Mouse (Mus musculus): Measurements from ENCODE around the gene Enc1.
A peak's percentile ranks its signal among the peaks of the same experiment; 100 is the strongest.

Gene Enc1

DNA sequence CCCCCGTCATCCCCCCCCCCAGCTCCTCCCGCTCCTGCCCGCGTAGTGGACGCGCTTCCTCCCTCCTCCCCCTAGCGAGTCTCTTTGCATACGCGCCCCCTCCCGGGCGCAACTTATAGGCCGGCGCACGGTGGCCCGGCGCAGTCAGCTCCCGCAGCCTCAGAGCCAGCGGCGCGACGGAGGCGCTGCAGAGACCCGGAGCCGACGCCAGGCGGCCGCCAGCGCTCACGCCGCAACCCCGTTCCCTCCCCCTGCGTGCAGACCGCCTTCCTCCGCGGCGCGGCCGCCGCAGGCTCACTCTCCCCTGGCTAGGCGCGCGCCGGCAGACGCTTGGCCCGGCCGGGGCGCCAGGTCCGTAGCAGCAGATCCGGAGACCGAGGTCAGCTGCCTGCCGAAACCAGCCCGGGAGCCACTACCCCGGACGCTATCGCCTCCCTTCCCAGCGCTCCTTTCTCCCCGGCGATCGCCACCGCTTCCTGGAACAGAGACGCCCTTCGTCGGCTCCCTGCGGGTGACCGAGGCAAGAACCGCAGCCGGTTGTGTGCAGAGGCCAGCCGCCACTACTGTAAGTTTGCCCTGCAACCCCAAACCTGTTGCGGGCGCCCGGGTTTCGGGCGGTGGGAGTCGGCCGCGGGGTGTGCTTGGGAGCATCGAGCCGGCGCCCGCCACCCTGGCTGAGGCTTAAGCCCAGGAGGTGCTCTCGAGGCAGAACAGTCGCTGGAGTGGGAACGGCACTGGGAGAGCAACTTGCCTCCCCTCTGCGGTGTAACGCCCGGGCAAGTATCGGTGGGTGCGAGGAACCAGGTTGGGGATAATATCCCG, at the start of gene Enc1:
Gene Enc1, plus strand, starts transcription at position 141 of the 822 bp plus-strand sequence.
- peak; percentile 74 to 83 for DNase-seq (ENCODE audit: low spot score in 2 of 2)

DNA sequence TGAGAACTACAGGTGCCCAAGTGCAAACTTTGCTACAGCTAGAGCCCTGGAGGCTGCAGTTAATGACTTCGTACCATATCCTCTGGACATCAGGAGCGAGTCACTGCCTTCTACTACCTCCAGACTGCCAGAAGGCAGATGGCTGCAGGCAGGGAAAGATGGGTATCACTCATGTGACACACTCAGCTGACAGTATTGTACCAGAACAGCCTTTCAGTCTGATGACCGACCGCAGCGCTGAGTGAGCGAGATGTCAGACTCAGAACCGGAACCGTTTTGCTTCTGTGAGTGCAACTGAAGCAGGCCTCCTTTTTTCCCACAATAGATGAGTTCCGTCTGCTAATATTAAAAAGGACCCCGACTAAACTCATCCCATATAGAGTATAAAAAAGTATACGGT, 48.3 kb upstream of the Enc1 start:
- no peak for DNase-seq (ENCODE audit: low spot score in 2 of 2)

DNA sequence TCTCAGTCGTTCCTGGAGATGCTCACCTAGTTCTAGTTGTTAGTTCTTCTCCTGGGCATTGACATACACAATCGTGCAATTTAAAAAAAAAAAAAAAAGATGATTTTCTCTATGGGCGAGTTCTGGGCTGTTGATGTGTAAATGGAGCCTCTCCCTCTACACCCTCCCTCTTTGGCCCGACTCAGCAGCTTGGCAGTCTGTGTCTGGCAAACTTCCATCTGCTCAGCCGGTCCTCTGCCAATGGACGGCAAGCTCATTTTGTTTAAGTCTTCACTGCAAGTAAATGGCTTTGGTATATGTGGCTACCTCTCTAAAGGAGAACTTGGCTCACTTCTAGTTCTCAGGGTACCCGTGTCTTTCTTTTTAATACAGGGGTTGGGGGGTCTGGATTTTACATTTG, 47.5 kb upstream of the Enc1 start:
- DNase-seq (ENCODE audit: low spot score in 2 of 2), result peak in 1 of 2 experiments; percentile 55

DNA sequence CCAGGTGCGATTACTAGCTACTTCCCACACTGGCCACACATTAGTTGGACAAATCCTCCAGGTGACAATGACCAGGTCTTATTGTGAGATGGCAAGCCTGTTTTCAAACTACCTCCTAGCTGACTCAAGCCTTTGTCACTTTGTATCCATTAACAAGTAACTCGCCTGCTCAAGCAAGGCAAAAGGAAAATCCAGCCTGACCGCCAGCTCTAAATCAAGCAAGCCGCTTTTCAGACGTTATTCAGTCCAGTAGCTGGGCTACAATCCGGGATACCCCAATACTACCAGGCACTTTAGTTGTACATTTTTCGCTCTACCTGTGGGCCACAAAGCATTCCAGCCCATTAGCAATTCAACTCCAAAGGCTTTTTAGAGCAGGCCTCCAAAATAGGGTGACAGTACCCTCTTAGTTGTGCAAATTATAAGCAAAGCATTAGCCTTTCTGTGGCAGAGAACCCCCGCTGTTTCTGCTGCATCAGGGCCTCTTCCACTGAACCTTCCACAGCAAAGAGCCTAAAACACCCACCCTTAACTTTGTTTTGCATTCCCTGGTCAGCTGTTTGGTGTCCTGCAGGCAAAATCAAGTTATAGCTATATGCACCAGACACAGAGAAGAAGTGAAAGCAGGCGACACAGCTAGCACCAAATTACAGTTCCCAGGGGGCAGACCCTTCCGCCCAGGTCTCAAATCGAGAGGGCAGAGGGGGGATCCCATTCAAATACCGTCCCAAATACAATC, 44.5 kb upstream of the Enc1 start:
- DNase-seq (ENCODE audit: low spot score in 2 of 2), result no peak

DNA sequence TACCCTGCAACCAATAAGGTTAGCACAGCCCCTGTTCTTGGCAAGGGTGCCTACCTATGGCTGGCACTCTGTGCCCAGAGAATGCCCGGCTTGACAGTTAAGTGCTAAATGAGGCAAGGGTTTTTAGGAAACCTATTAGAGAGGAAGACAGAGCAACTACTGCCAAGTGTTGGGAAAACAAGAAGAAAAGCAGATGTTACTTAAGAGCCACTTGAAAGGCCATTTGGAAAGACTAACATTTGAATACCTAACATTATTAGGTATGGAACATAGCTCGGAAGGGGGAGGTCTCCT, 44.0 kb upstream of the Enc1 start:
- DNase-seq (ENCODE audit: low spot score in 2 of 2), result no peak

DNA sequence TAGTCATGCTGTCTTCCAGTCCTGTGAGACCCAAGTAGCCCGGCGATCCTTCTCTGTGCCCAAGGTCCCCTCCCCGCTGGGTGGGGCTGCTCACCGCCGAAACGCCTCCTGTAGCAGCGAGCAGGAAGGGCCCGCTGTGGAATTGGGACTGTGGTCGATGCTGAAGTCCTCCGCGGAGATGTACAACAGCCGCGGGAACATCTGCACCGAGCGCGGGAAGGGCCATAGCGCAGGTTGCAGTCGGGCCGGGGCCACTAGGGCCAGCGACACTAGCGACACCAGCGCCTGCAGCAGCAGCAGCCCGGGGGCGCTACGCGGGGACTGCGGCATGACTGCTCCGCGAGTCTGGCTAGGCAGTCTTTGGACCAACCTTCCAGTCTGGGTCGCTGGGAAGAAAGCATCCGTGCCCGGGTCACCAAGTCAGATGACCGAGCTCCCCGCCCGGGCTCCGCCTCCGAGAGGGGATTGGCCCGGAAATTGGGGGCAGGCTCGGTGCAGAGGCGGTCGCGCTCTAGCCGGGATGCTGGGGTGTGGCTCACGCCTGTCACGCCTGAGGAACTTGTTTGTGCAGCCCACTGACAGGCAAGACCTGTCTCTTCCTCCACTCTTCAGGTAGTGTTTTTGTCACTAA, 42.9 kb upstream of the Enc1 start, which contains the start of gene Hexb:
Gene Hexb, minus strand, starts transcription at position 426 of the 631 bp plus-strand sequence.
- peak; percentile 93 to 95 for DNase-seq (ENCODE audit: low spot score in 2 of 2)

DNA sequence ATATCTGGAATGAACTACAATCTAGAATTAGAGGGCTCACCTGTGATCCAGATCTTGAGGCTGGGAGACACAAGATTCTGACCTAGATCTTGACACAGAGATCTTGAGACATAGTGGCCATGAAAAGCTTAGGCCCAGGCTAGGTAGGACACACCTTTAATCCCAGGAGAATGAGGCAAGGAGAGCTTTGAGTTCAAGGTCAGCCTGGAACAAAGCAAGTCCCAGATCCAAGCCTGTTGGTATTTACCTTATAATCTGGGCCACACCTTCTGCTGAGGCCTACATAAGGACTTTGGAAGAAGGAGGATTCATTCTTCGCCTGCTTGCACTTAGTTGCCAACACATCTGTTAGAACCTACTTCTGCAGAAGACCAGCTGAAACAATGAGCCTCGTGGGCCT, 41.8 kb upstream of the Enc1 start:
- no peak for DNase-seq (ENCODE audit: low spot score in 2 of 2)

DNA sequence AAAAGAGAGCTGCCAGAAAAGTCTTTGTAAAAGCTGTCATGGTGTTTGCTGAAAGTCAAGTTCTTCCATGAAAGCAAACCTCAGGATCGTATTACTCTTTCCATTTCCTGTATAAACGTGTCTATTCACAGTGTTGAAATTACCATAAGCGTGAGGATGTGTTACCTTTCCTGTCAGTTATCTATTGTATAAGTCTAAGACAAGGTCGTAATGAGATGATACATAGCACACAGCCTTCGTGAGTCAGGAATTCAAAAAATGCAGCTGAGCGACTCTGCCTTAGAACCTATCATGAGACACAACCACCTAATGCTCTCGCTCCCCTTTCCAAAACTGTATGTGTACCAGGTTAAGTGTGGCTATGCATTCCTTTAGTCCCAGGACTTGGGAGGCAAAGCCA, 39.8 kb upstream of the Enc1 start:
- DNase-seq (ENCODE audit: low spot score in 2 of 2), result no peak

DNA sequence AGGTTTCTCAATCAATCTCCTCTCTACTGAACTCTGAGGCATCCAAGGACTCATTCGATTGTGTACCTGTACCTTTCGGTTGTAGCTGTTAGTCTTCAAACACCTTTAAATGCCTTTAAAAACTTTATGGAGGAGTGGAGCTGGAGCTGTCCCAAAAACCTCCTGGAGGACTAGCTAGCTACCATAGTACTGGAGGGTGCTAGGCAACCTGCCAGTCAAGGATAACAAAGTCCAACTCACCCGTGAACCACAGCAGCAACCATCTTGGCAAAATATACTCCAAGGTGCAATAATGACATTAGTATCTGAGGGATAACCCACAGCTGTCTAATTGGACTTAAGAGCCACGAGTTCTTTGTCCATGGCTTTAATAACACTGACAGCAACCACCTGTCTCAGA, 39.0 kb upstream of the Enc1 start:
- no peak for DNase-seq (ENCODE audit: low spot score in 2 of 2)

DNA sequence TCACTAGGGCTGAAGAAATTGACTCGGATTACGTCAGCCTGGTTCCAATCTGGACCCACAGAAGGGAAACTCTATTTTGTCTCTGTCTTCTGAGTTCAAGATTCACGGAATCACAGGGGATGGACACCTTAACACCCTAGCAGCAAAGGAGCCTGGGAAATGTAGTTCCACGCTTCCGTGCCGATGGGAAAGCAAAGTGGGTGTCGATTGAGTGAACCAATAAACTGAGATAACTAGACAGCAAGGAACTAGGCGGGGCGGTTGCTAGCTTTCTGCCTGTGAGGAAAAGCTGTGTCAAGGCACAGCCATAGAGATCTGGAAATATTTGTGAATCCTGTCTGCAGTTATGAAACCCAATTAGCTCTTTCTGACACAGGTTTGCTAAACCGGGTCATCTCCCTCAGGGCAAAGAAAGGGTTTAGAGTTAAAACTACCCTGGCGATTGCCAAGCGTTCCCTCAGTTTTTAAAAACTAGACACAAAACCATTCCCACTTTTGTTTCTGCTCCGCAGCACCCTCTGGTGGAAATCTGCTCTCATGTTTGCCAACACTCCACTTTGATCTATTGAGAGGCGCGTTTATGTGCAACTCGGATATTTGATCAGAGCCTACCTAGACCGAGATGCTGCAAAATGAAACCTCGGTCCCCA, 35.7 kb upstream of the Enc1 start:
- peak; percentile 76 to 84 for DNase-seq (ENCODE audit: low spot score in 2 of 2)

DNA sequence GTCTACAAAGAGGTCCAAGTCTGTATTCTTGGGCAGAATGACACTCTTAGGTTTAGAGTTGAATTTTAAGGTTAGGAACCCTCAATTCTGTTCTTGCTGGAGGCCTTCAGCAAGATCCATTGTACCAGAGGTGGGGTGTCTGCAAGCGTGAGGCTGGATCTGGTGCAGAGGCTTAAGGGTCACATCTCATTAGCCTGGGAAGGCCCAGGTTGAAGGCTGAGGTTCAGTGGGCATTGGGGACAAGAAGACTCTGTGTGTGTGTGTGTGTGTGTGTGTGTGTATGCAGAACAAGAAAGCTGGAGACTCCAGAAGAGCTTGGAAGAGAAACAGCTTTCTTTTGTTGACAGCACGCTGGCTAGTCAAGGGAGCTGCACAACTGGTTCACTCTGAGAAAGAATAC, 34.9 kb upstream of the Enc1 start:
- no peak for DNase-seq (ENCODE audit: low spot score in 2 of 2)

DNA sequence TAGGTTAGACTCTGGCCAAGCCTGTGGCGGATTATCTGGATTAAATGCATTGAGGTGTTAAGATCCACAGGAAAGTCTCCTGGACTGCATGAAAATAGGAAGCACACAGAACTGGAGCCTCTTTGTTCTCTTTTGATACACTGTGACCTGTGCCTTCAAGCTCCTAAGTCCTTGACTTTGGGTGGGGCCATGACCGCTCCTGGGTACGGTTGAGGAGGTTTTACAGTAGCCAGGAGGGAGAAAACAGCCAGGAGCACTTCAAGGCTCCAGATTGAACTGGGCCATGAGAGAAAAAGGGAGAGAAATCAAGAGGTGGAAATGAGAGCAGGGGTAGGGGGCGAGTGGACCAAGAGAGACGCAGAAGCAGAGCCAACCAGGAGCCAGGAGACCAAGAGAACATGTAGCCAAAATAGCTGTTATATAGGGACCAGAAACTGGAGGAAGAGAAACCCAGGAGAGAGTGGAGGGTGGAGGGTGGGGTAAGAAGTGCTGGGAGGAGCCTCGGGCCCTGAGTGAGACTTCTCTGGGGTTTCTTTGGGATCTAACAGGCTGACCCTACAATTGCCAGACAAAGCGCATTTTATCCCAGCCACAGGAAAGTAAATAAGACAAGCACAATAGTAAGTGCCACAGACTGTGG, 33.3 kb upstream of the Enc1 start:
- DNase-seq (ENCODE audit: low spot score in 2 of 2), result no peak

DNA sequence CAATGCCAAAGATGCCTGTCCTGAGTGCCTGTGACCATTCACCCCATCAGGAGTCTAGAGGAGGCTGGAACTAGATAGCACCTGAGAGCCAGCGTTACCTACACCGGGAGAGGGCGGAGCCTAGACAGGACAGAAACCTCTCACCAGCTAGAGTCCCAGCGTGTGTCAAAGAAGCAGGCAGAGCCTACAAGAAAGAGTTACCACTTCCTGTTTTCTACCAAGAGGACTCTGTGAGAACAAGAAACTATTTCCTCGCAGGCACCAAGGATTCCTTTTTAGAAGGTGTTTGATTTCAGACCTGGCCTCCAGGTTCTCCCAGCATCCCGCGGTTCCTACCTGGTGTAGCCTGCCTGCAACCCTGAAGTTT, 32.8 kb upstream of the Enc1 start:
- no peak for DNase-seq (ENCODE audit: low spot score in 2 of 2)

DNA sequence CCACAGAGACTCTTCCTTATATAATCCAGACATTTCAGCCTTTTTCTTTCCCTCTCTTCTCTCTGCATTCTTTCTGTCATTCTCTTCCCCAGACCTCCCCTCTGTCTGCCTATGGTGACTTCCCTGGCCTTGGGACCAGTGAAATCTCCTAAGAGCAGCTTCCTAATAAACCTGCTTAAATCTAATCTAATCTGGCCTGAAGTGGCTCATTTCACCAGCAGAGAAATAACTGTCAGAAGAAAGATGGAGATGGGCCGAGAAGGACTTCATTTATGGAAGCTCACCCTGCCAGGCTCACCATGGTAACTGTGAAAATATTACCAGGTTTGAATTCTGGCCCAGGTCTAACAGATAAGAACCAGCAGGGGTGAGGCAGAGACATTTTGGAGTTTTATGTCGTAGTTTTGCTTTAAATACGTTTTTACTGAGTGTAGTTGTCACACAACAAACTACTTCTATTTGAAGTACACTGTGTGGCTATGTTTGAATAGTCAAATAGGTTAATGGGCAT, 32.4 kb upstream of the Enc1 start:
- no peak for DNase-seq (ENCODE audit: low spot score in 2 of 2)

DNA sequence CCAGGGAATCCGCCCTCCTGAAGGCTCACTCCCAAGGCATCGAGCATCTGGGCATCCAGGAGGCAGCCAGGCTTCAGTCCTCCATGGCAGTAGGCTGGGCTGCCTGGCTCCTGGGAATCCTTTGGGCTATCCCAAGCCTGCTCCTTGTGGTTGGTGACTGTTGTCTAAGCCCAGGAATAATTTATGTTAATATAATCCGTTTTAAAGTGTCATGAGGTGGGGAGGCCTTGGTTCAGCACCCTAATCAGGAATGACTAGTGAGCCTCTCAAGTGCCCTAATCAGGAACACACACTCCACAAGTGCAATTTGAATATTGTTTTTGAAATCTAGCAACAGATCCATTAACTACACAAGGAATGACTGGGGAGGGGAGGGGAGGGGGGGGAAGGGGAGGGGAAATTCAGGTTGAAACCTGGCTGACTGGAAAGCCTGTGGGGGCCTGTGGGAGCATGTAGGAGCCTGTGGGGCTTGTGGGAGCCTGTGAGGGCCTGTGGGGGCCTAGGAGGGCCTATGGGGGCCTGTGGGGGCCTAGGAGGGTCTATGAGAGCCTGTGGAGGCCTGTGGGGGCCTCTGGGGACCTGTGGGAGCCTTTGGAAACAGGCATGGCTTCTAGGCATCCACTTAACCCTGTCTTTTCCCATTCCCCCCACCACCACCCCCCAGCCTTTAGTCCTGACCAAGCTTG, 26.2 kb upstream of the Enc1 start:
- no peak for DNase-seq (ENCODE audit: low spot score in 2 of 2)

DNA sequence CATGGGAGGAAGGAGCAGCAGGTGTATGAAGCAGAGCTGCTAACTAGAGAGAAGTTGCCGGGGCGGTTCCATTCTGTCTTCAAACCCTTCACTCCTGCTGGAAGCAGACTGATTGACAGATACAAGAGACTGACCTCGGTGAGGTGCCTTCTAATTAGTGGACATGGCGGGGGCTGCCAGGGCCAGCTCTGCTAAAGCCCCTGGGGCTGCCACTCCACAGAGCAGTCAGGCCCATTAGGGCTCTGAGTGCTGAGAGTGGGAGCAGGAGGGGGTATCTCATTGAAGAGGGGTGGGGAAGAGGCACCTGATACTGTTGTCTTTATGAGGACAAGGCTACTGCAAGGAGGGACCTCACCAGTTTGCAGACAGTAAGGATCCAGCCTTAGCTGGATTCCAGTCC, 25.3 kb upstream of the Enc1 start:
- no peak for DNase-seq (ENCODE audit: low spot score in 2 of 2)

DNA sequence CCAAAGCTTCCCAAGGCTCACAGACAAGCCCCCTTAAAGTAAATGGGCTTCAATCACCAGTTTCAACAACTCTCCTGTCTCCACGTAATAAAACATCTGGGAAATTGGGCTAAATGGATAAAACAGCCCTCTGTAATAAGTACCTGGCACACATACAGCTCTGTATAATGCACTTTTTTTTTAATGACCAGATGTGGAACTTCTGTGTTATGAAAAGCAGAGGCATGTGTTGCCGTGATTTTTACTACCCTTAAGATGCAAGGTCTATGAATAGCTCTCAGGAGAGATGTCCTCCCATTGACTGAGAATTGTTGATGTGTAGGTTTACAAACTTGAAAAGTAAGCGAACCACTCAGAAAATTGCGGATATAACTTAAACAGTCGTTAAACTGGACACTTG, 24.7 kb upstream of the Enc1 start:
- no peak for DNase-seq (ENCODE audit: low spot score in 2 of 2)

DNA sequence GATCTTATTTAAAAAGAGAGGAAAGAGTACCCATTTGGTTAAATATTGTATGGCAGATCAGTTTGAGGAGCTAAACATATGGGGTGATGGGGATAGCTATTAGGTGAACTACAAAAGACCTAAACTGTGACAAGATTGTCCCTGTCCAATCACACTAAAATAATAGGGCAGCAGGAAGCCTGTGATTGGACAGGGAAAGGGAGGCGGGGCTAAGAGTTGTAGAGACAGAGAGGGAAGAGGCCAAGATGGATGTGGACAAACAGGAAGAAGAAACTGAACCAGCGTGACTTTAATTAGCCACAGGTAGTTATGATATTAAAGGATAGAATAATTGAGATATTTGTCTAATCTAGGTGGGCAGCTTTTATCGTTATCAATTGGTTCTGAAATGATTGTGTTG, 20.9 kb upstream of the Enc1 start:
- DNase-seq (ENCODE audit: low spot score in 2 of 2), result no peak

DNA sequence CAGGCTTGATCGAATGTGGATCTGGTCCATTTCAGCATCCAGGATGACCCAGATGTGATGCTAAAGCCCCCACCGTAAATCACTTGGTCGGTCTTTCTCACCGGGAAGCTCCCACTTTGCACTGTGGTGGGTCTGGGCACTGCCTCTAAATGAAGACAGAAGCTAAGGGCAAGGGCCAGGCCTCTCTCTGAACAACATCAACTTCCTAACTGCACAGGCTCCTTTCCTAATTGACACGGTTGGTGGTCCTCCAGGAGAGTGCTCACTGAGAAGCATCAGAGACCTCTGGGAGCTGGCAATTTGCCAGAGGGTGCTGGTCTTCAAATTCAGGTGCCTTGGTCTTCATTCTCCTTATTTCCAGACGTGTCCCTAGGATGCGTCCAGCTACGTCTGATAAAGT, 17.0 kb upstream of the Enc1 start:
- no peak for DNase-seq (ENCODE audit: low spot score in 2 of 2)

DNA sequence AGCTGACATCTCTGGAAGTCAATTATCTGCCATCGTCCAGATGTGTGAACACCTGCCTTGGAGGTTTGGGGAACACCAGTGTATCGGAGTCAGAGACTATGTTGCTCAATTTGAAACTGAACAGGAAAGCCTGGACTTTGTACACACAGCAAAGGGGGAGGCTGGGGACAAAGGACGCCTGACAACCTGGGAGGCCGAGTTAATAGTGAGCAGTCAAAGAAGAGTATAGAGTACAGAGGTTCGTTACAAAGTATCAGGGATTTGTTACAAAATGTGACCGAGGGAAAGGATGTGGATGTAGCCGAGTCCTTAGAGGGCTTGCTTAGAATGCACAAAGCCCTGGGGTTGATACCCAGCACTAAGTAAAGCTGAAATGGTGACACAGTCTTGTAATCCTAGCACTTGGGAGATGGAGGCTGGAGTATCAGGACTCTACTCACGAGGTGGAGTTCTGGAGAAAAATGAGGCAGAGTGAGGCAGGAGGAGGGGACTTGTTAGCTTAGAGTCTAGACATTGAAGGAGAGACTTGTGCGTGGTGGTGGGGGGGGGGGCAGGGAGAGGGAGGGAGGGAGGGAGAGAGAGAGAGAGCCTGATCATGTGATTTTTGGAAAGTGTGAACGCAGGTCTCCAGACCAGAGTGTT, 16.4 kb upstream of the Enc1 start:
- DNase-seq (ENCODE audit: low spot score in 2 of 2), result no peak

DNA sequence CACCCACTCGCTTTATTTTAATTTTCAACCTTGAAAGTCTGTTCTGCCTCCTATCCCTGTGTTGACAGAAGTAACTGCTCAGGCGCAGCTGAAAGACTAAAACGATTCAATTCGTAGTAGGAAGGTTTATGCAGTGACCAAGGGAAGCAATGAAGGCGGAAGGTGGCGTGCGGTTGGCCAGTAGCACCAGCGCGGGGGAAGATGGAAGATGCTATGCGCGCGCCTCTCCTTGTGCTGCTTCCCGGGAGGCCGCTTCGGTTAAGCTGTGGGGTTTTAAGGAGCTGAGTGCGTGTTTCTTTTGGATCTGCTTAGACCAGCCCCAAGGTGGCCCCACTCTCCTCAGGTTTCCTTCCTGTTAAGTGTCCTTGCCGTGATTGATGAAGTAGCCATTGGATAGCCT, 15.8 kb upstream of the Enc1 start:
- no peak for DNase-seq (ENCODE audit: low spot score in 2 of 2)

Data from urinary bladder, adult 18-20 months (tissue).